Mouse (Mus musculus) megakaryocyte-erythroid progenitor cell, adult 5 weeks (primary cell): ENCODE measurements around the gene Prcc. TPM values are rescaled to one million over a fixed set of nuclear protein-coding genes. Genes with fewer than 3 reads are reported as not detected.

Source experiments
- polyA plus RNA-seq: library from polyadenylated mRNA; stranded (reverse); fragments of >175 nt; gene quantifications from 2 replicates; pipeline ENCODE4 v1.2.3, GENCODE M21; 2012

Prcc gene
- polyA plus RNA-seq = 82.0 and 91.6 TPM in 2 replicates

DNA sequence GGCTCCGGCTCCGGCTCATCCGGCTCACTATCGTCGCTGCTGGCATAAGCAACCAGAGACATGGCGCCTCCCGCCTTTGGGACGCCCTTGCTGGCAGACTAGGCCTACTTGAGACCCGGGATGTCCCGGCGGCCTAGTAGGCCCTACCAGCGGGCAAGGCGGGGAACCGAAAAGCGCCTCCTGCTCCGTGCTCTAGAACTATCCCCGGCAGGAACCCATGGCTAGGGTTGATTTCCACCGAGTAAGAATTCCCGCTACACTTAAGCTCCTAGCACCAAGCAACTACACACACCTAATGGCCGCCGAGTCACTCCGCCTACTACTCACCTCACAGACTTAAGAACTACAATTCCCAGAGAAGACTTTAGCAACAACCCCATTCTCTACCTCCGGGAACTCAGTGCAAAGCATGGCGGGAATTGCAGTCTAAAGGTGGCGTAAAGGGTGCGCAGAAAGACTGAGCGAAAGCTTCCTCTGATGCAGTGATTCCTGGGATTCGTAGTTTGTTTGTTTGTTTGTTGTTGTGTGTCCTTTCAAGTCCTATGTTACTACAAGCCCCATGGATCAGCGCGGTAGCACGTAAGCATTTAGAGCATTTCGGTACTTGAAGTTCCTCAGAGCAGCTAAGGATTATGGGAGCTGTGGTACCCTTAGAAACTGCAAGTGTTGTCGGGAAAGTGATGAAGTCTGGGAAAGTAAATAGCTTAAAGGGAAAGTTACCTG is at the start of gene Prcc:
Prcc (minus strand) TSS at position 328 of the 723 bp plus-strand sequence.

DNA sequence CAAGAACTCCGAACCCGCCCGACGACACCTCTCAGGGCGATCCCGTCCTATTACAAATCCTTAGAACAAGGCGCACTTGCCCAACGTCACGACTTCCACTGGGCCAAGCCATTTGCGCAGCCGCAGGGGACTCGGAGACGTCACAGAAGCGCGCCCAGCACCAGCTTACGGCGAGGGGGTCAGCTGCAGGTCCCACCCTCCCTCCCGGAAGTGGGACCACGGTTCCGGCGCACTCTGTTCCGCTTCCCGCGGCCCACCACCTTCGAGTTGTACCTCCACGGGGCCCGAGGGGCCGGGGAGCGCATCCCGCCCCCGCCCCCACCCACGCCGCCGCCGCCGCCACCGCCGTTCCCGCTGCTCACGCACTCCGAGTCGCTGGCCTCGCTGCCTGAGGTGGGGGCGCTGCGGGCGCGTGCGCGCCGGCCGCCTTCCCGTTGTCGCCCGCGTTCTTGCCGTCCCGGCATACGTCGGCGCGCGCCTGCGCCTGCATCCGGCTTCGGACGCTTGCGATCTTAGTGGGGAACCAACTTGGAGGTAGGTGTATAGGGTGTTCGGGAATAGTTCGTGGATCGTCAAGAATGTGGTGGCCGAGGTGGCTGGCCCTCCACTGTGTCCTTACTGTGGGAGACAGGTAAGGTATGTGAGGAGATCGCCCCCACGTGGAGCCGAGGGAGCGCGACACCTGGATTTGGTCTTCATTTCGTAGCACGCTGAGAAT is 44.8 kb upstream of the Prcc start, which contains the start of the genes Isg20l2 and Rrnad1:
Isg20l2 (plus strand) TSS at position 237 of the 718 bp plus-strand sequence.
Rrnad1 (minus strand) TSS at position 640 of the 718 bp plus-strand sequence.

DNA sequence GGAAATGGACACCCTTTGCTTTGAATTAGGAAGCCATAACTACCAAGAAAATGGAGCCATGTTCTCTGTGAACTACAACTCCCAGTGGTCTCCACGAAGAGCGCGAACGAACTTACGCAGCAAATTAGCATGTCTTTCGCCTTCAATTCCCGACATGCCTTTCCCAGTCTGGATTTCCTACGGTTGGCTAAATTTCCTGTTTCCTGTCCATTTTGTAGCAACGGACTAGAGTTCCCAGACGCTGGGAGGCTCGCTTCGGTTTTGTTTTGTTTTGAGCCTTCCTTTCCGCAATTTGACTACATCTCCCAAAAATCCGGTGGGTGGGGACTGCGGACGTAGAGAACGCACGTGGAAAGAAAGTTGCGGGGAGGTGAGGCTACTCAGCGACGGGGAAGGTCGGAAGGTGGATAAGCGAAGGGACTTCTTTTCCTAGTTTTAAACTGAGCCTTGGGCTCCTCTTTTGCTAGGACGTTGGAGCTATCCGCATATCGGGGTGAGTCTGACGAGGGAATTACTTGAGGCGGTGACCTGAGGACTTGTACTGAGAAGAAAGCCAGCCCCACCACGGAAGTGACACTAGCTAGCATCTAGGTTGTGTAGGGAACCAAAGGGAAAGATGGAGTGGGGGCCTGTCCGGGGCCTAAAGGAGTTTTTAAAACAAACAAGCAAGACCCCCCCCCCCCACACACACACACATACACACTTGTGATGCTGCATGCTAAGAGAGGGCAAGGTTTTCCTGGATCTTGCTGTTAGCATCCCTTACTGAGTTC is 34.1 kb upstream of the Prcc start, which contains the start of gene Mrpl24:
Mrpl24 (plus strand) TSS at position 171 of the 773 bp plus-strand sequence.

DNA sequence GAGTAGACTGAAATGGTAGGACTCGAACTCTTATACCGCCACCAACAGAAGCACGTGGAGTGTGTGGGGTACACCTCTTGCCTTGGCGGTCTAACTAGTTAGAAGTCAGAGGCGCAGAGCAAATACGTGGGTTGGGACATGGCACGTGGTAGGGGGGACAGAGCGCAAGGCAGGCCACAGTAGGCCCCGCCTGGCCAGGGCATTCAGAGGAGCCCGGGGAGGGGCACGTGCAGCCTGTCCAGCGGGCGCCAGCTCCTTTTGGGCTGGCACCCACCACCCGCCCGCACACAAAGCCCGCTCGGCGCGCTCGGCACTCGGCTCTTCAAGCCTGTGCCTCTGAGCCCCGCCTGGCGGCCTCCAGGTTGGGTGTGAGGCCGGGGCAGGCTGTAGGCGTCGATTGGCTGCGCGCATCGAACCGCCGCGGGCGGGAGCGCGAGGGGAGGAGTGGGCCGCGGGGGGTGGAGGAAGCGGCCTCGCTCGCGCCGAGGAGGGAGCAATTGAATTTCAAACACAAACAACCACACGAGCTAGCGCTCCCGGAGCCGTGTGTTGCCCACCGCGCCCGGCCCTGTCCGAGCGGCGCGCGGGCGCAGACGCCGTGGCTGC is 20.6 kb upstream of the Prcc start, which contains the start of gene Hdgf:
Hdgf (plus strand) TSS at position 442 of the 606 bp plus-strand sequence.

DNA sequence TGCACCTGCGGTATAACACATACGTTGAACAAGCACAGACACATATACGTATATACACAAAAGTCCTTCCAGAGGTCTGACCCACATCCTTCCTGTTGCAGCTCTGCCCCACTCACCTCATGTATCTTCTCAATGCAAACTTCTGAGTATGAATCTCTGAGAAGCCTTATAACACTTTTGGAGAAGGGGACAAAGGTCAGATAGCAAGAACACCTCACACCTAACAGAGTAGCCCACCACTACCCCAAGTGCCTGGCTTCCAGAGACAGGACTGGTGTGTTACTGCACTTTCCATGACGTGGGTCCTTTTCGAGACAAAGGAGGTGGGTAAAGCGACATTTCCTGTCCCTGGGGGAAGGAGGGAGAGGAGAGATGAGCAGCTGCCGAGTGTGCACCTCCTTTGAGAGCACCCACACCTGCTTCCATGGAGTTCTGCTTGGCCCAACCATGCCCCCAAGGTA is 38.7 kb downstream of the Prcc start, which contains the start of gene Sh2d2a:
Sh2d2a (plus strand) TSS at position 106 of the 461 bp plus-strand sequence.

DNA sequence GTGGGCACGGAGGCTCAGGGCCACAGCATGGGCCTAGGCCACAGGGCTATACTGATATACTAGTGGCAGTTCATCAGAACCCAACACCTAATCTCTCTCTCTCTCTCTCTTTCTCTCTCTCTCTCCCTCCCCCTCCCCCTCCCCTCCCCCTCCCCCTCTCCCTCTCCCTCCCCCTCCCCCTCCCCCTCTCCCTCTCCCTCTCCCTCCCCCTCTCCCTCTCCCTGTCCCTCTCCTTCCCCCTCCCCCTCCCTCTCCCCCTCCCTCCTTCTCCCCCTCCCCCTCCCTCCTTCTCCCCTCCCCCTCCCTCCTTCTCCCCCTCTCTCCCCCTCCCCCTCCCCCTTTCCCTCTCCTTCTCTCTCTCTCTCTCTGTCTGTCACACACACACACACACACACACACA is 61.2 kb downstream of the Prcc start, which contains the start of gene Pear1:
Pear1 (minus strand) TSS at position 101 of the 400 bp plus-strand sequence.

Other genes with a start within 250 kb of the Prcc start
- 0.12 and 0.28 TPM in 2 replicates for gene Lrrc71, start 137.0 kb downstream of the Prcc start, polyA plus RNA-seq
- gene Ntrk1, start 90.4 kb downstream of the Prcc start, polyA plus RNA-seq = not detected in 2 replicates
- gene Insrr, start 88.7 kb downstream of the Prcc start, polyA plus RNA-seq = 0.03 and 0.28 TPM in 2 replicates
- gene Pear1, start 61.3 kb downstream of the Prcc start, polyA plus RNA-seq = 49.7 and 77.3 TPM in 2 replicates
- 2.7 and 4.9 TPM in 2 replicates for gene Sh2d2a, start 38.9 kb downstream of the Prcc start, polyA plus RNA-seq
- gene Hdgf, start 20.7 kb upstream of the Prcc start, polyA plus RNA-seq = 990 and 1,680 TPM in 2 replicates
- 15.6 and 19.0 TPM in 2 replicates for gene Mrpl24, start 33.9 kb upstream of the Prcc start, polyA plus RNA-seq
- gene Isg20l2, start 44.7 kb upstream of the Prcc start, polyA plus RNA-seq = 12.1 TPM in 2 replicates
- 22.8 and 28.5 TPM in 2 replicates for gene Rrnad1, start 45.1 kb upstream of the Prcc start, polyA plus RNA-seq
- gene Crabp2, start 63.1 kb upstream of the Prcc start, polyA plus RNA-seq = 0.45 TPM in 1 of 2 replicates, not detected in the other
- gene Nes, start 85.5 kb upstream of the Prcc start, polyA plus RNA-seq = 0.15 and 0.16 TPM in 2 replicates
- not detected in 2 replicates for gene Bcan, start 114.6 kb upstream of the Prcc start, polyA plus RNA-seq
- gene Hapln2, start 142.0 kb upstream of the Prcc start, polyA plus RNA-seq = not detected in 2 replicates
- 30.3 and 52.8 TPM in 2 replicates for gene Gpatch4, start 157.5 kb upstream of the Prcc start, polyA plus RNA-seq
- gene Naxe, start 172.9 kb upstream of the Prcc start, polyA plus RNA-seq = 74.1 and 77.0 TPM in 2 replicates
- not detected in 2 replicates for gene Ttc24, start 192.7 kb upstream of the Prcc start, polyA plus RNA-seq
- 11.2 and 11.5 TPM in 2 replicates for gene Iqgap3, start 196.4 kb upstream of the Prcc start, polyA plus RNA-seq